Mouse (Mus musculus): ENCODE measurements around the gene Pard3.

GRCm38 (mm10) chr8:127345912-127346423 is 282.3 kb downstream of the Pard3 start:
- TF ChIP-seq CTCF (IDR thresholded peaks at IDR 0.05; ENCODE audit: low read depth) (no peak), EP300 (IDR thresholded peaks at IDR 0.05; ENCODE audit: low read depth) (no peak)
